Mouse (Mus musculus) forebrain, embryonic 10.5 days (tissue): Measurements from ENCODE around the gene Slc25a16. TPM values are rescaled to one million over a fixed set of nuclear protein-coding genes. Genes with fewer than 3 reads are reported as not detected.

Experiments used
- DNase-seq: peaks from one replicate; pipeline ENCODE4 v3.0.0-alpha.2; 2017; ENCODE audit warnings: low spot score; ENCODE audit errors: extremely low spot score
- H3K27ac ChIP-seq: fragments of 300-500 bp; sonication (generic); 2 replicates; pipeline ENCODE4 v1.5.1; 2016; ENCODE audit warnings: mild to moderate bottlenecking
- H3K27me3 ChIP-seq: fragments of 300-500 bp; sonication (generic); 2 replicates; pipeline ENCODE4 v1.6.1; 2016; ENCODE audit warnings: mild to moderate bottlenecking; ENCODE audit not compliant: poor library complexity, severe bottlenecking
- H3K36me3 ChIP-seq: fragments of 300-500 bp; sonication (generic); replicated peaks from 2 replicates; pipeline ENCODE4 v1.6.1; 2016; ENCODE audit warnings: mild to moderate bottlenecking, moderate library complexity
- H3K4me1 ChIP-seq: fragments of 300-500 bp; sonication (generic); 2 replicates; pipeline ENCODE4 v1.6.1; 2016
- H3K4me3 ChIP-seq: fragments of 300-500 bp; sonication (generic); 2 replicates; pipeline ENCODE4 v1.5.1; 2016; ENCODE audit warnings: mild to moderate bottlenecking, moderate library complexity
- H3K9me3 ChIP-seq: fragments of 300-500 bp; sonication (generic); 2 replicates; pipeline ENCODE4 v1.6.1; 2016; ENCODE audit warnings: mild to moderate bottlenecking, moderate library complexity
- WGBS: fragments of 180-500 bp; shearing (Covaris S2); methylation state at CpG from one replicate; pipeline ENCODE4 v1.1.7; 2016; 5-methylcytosine and 5-hydroxymethylcytosine counted together
- polyA plus RNA-seq: library from polyadenylated mRNA; unstranded; fragments of >200 nt; fragmentation: Nextera tagmentation; extraction: Ambion mirVana; gene quantifications from 2 replicates; pipeline ENCODE4 v1.2.1, GENCODE M21; 2016

Slc25a16 gene
- polyA plus RNA-seq, 1 experiment from 2014 or later, result 11.9 TPM

GRCm38 (mm10) chr10:62980039-62980954 lies 59.9 kb downstream of the Slc25a16 start, which contains the start of gene Rufy2:
Gene Rufy2 (plus strand): TSS chr10:62980223.
- Histone ChIP-seq H3K9me3 (no peaks in the 10 kb centered on the region), H3K36me3 (peaks cover 42% of the 10 kb centered on the region), H3K4me1 (peaks cover 16% of the 10 kb centered on the region), H3K4me3 (peak within 1 kb of the TSS; percentile 98), H3K27ac (peak within 1 kb of the TSS; percentile 98), H3K27me3 (no peaks in the 10 kb centered on the region)
- under 1% methylated on average over 76 of the region's 77 CpGs for WGBS
- DNase-seq, result peak; percentile 85

GRCm38 (mm10) chr10:62984072-62984471 lies 63.6 kb downstream of the Slc25a16 start:
- peaks cover 70% of the 10 kb centered on the region for H3K36me3 ChIP-seq
- no peaks in the 10 kb centered on the region for H3K27me3 ChIP-seq
- H3K4me3 ChIP-seq, result no peak overlapping the region
- H3K27ac ChIP-seq, result no peak overlapping the region
- DNase-seq, result no peak
- peaks cover 16% of the 10 kb centered on the region for H3K4me1 ChIP-seq
- H3K9me3 ChIP-seq, result no peaks in the 10 kb centered on the region
- WGBS, result 94% methylated on average over 11 of the region's 11 CpGs

- Histone ChIP-seq H3K9me3 (no peaks in the 10 kb centered on the region), H3K36me3 (peaks cover 74% of the 10 kb centered on the region), H3K4me1 (peaks cover 15% of the 10 kb centered on the region), H3K4me3 (no peak overlapping the region), H3K27me3 (no peaks in the 10 kb centered on the region), H3K27ac (no peak overlapping the region)
- no peak for DNase-seq
- WGBS, result 96% methylated on average over 6 of the region's 6 CpGs
Measured at GRCm38 (mm10) chr10:62984495-62984894, 64.1 kb downstream of the Slc25a16 start.

GRCm38 (mm10) chr10:62987341-62987740 lies 66.9 kb downstream of the Slc25a16 start:
- WGBS, result 33% methylated on average over 3 of the region's 3 CpGs
- no peaks in the 10 kb centered on the region for H3K9me3 ChIP-seq
- no peak overlapping the region for H3K27ac ChIP-seq
- H3K4me1 ChIP-seq, result no peaks in the 10 kb centered on the region
- H3K36me3 ChIP-seq, result peaks cover 99% of the 10 kb centered on the region
- peak; percentile 37 for DNase-seq
- no peak overlapping the region for H3K4me3 ChIP-seq
- H3K27me3 ChIP-seq, result no peaks in the 10 kb centered on the region

GRCm38 (mm10) chr10:62990636-62991035 lies 70.2 kb downstream of the Slc25a16 start:
- DNase-seq, result no peak
- Histone ChIP-seq H3K36me3 (peaks cover 99% of the 10 kb centered on the region), H3K9me3 (no peaks in the 10 kb centered on the region), H3K4me1 (no peaks in the 10 kb centered on the region), H3K27ac (no peak overlapping the region), H3K4me3 (no peak overlapping the region), H3K27me3 (no peaks in the 10 kb centered on the region)
- 96% methylated on average over 15 of the region's 15 CpGs for WGBS

- no peak for DNase-seq
- Histone ChIP-seq H3K4me3 (no peak overlapping the region), H3K4me1 (no peaks in the 10 kb centered on the region), H3K36me3 (peaks cover 98% of the 10 kb centered on the region), H3K27me3 (no peaks in the 10 kb centered on the region), H3K9me3 (no peaks in the 10 kb centered on the region), H3K27ac (no peak overlapping the region)
- 92% methylated on average over 6 of the region's 9 CpGs for WGBS
Measured at GRCm38 (mm10) chr10:62993991-62994390, 73.6 kb downstream of the Slc25a16 start.

Other genes starting within 250 kb of the Slc25a16 start
- gene Stox1, start 194.5 kb upstream of the Slc25a16 start, polyA plus RNA-seq, result 4.2 and 4.3 TPM in 2 replicates
- 165 and 178 TPM in 2 replicates for gene Ccar1, start 128.3 kb upstream of the Slc25a16 start, polyA plus RNA-seq
- gene Tet1, start 11.6 kb upstream of the Slc25a16 start, polyA plus RNA-seq, result 30.6 and 33.1 TPM in 2 replicates
- 40.5 and 41.3 TPM in 2 replicates for gene Dna2, start 26.4 kb downstream of the Slc25a16 start, polyA plus RNA-seq
- gene Rufy2, start 59.6 kb downstream of the Slc25a16 start, polyA plus RNA-seq, result 26.5 and 28.7 TPM in 2 replicates
- gene Hnrnph3, start 103.6 kb downstream of the Slc25a16 start, polyA plus RNA-seq, result 218 and 221 TPM in 2 replicates
- gene Pbld2, start 103.7 kb downstream of the Slc25a16 start, polyA plus RNA-seq, result 0.76 and 0.93 TPM in 2 replicates
- gene Pbld1, start 139.5 kb downstream of the Slc25a16 start, polyA plus RNA-seq, result 1.5 and 1.8 TPM in 2 replicates
- gene Atoh7, start 179.0 kb downstream of the Slc25a16 start, polyA plus RNA-seq, result 0.55 and 0.73 TPM in 2 replicates